Mouse (Mus musculus) midbrain, embryonic 13.5 days (tissue): ENCODE measurements around the gene Siah3. TPM values are rescaled to one million over a fixed set of nuclear protein-coding genes. Genes with fewer than 3 reads are reported as not detected.

Experiments used
- polyA plus RNA-seq: library from polyadenylated mRNA; unstranded; fragments of >200 nt; fragmentation: Nextera tagmentation; extraction: Ambion mirVana; gene quantifications from 2 replicates; pipeline ENCODE4 v1.2.1, GENCODE M21; 2015

The Siah3 gene
- polyA plus RNA-seq, 1 experiment from 2014 or later, result 3.5 TPM

Other genes starting within 250 kb of the Siah3 start
- gene Cpb2, start 213.7 kb upstream of the Siah3 start, polyA plus RNA-seq, result 0.19 TPM in 1 of 2 replicates, not detected in the other
- 45.2 and 45.4 TPM in 2 replicates for gene Zc3h13, start 171.6 kb upstream of the Siah3 start, polyA plus RNA-seq
- not detected in 2 replicates for gene Spert, start 137.1 kb downstream of the Siah3 start, polyA plus RNA-seq
- not detected in 2 replicates for gene Erich6b, start 186.3 kb downstream of the Siah3 start, polyA plus RNA-seq